Mouse (Mus musculus) heart, embryonic 16.5 days (tissue): ENCODE measurements around the gene Lsm2. TPM values are rescaled to one million over a fixed set of nuclear protein-coding genes. Genes with fewer than 3 reads are reported as not detected.
"Not testable (repeated sequence)": the region's sequence is repeated elsewhere in the genome, so short reads cannot be mapped to it uniquely, and the experiment has no call there.

ENCODE experiments used
- ATAC-seq: fragments of 200-750 bp; cut with Nextera tagmentation; replicated peaks from 2 replicates; pipeline ENCODE4 v1.8.0; 2017; ENCODE audit warnings: moderate number of reproducible peaks; ENCODE audit not compliant: insufficient read depth, low FRiP score; ENCODE audit errors: extremely low read depth
- H3K27ac ChIP-seq: fragments of 300-500 bp; sonication (generic); 2 replicates; pipeline ENCODE4 v1.5.1; 2014; ENCODE audit warnings: mild to moderate bottlenecking, low read length, control low read depth, moderate library complexity
- H3K27me3 ChIP-seq: fragments of 300-500 bp; sonication (generic); 2 replicates; pipeline ENCODE4 v1.6.1; 2014; ENCODE audit warnings: low read length, mixed read lengths; ENCODE audit not compliant: control insufficient read depth, insufficient read depth
- H3K36me3 ChIP-seq: fragments of 300-500 bp; sonication (generic); 2 replicates; pipeline ENCODE4 v1.6.1; 2014; ENCODE audit not compliant: control insufficient read depth, insufficient read depth
- H3K4me1 ChIP-seq: fragments of 300-500 bp; sonication (generic); 2 replicates; pipeline ENCODE4 v1.6.1; 2014; ENCODE audit warnings: low read length, mixed read lengths; ENCODE audit not compliant: control insufficient read depth, insufficient read depth
- H3K4me2 ChIP-seq: fragments of 300-500 bp; sonication (generic); 2 replicates; pipeline ENCODE4 v1.6.1; 2014; ENCODE audit warnings: low read depth, mild to moderate bottlenecking, control low read depth, low read length
- H3K4me3 ChIP-seq: fragments of 300-500 bp; sonication (generic); 2 replicates; pipeline ENCODE4 v1.5.1; 2014; ENCODE audit warnings: mild to moderate bottlenecking, control low read depth, low read length
- H3K9ac ChIP-seq: fragments of 300-500 bp; sonication (generic); 2 replicates; pipeline ENCODE4 v1.6.1; 2014; ENCODE audit warnings: low read length, control low read depth
- H3K9me3 ChIP-seq: fragments of 300-500 bp; sonication (generic); replicated peaks from 2 replicates; pipeline ENCODE4 v1.6.1; 2016; ENCODE audit warnings: low read length; ENCODE audit not compliant: control insufficient read depth
- WGBS: fragments of 180-500 bp; shearing (Covaris S2); extraction: QIAGEN DNeasy Blood & Tissue Kit; methylation state at CpG from one replicate; pipeline ENCODE4 v1.1.7; 2014; 5-methylcytosine and 5-hydroxymethylcytosine counted together
- polyA plus RNA-seq: library from polyadenylated mRNA; unstranded; fragments of >200 nt; fragmentation: Nextera tagmentation; extraction: Ambion mirVana; gene quantifications from 2 replicates; pipeline ENCODE4 v1.2.1, GENCODE M21; 2015

Lsm2 gene
- polyA plus RNA-seq, 1 experiment from 2014 or later, result 132 TPM

- Histone ChIP-seq H3K4me1 (peaks cover 6% of the 10 kb centered on the region), H3K9me3 (no peaks in the 10 kb centered on the region), H3K4me2 (no peak within 1 kb of the TSS), H3K9ac (peak within 1 kb of the TSS; percentile 39; the same call in 1 of the 2 replicates), H3K27ac (0 out of 2 replicates have a peak within 1 kb of the TSS, but pooled peaks have one; percentile 5), H3K4me3 (no peak within 1 kb of the TSS), H3K36me3 (no peaks in the 10 kb centered on the region), H3K27me3 (no peaks in the 10 kb centered on the region)
- ATAC-seq, result no peak; the same call in 1 of the 2 replicates
- WGBS, result 32% methylated on average over 13 of the region's 13 CpGs
Observed at GRCm38 (mm10) chr17:35027277-35028068, 45.8 kb downstream of the Lsm2 start, which contains the start of gene Sapcd1. Gene Sapcd1 (minus strand): TSS chr17:35028016.

- Histone ChIP-seq H3K27me3 (no peaks in the 10 kb centered on the region), H3K9me3 (no peaks in the 10 kb centered on the region), H3K9ac (no peak overlapping the region), H3K27ac (no peak overlapping the region), H3K4me1 (peaks cover 6% of the 10 kb centered on the region), H3K36me3 (no peaks in the 10 kb centered on the region), H3K4me3 (no peak overlapping the region), H3K4me2 (no peak overlapping the region)
- 64% methylated on average over 2 of the region's 2 CpGs for WGBS
- no peak for ATAC-seq
Observed at GRCm38 (mm10) chr17:35028315-35028714, 46.7 kb downstream of the Lsm2 start.

- no peak overlapping the region for H3K4me2 ChIP-seq
- H3K27ac ChIP-seq, result no peak overlapping the region
- H3K9me3 ChIP-seq, result no peaks in the 10 kb centered on the region
- no peaks in the 10 kb centered on the region for H3K36me3 ChIP-seq
- H3K27me3 ChIP-seq, result no peaks in the 10 kb centered on the region
- 38% methylated on average over 19 of the region's 19 CpGs for WGBS
- H3K4me3 ChIP-seq, result no peak overlapping the region
- no peak overlapping the region for H3K9ac ChIP-seq
- ATAC-seq, result no peak
- H3K4me1 ChIP-seq, result peaks cover 6% of the 10 kb centered on the region; the same call in 1 of the 2 replicates
Observed at GRCm38 (mm10) chr17:35029691-35030532, 48.2 kb downstream of the Lsm2 start.

GRCm38 (mm10) chr17:35031272-35031671 lies 49.6 kb downstream of the Lsm2 start:
- H3K36me3 ChIP-seq, result no peaks in the 10 kb centered on the region
- peaks cover 6% of the 10 kb centered on the region; the same call in 1 of the 2 replicates for H3K4me1 ChIP-seq
- H3K9me3 ChIP-seq, result no peaks in the 10 kb centered on the region
- no peak overlapping the region for H3K4me3 ChIP-seq
- H3K9ac ChIP-seq, result no peak overlapping the region
- ATAC-seq, result no peak
- H3K4me2 ChIP-seq, result no peak overlapping the region
- WGBS, result 88% methylated on average over 11 of the region's 11 CpGs
- H3K27me3 ChIP-seq, result no peaks in the 10 kb centered on the region
- no peak overlapping the region for H3K27ac ChIP-seq

- Histone ChIP-seq H3K4me1 (peaks cover 6% of the 10 kb centered on the region; the same call in 1 of the 2 replicates), H3K27me3 (no peaks in the 10 kb centered on the region), H3K9ac (no peak overlapping the region), H3K36me3 (no peaks in the 10 kb centered on the region), H3K27ac (no peak overlapping the region), H3K4me2 (no peak overlapping the region), H3K9me3 (no peaks in the 10 kb centered on the region), H3K4me3 (no peak overlapping the region)
- WGBS, result 74% methylated on average over 7 of the region's 7 CpGs
- ATAC-seq, result no peak
Observed at GRCm38 (mm10) chr17:35031880-35032279, 50.2 kb downstream of the Lsm2 start.

- H3K36me3 ChIP-seq, result no peaks in the 10 kb centered on the region
- H3K27ac ChIP-seq, result no peak overlapping the region
- WGBS, result 65% methylated on average over 8 of the region's 8 CpGs
- peaks cover 3% of the 10 kb centered on the region; the same call in 1 of the 2 replicates for H3K4me1 ChIP-seq
- H3K9me3 ChIP-seq, result no peaks in the 10 kb centered on the region
- H3K4me3 ChIP-seq, result no peak overlapping the region
- no peak overlapping the region for H3K9ac ChIP-seq
- no peak for ATAC-seq
- H3K27me3 ChIP-seq, result no peaks in the 10 kb centered on the region
- no peak overlapping the region for H3K4me2 ChIP-seq
Observed at GRCm38 (mm10) chr17:35032323-35032870, 50.7 kb downstream of the Lsm2 start.

DNA sequence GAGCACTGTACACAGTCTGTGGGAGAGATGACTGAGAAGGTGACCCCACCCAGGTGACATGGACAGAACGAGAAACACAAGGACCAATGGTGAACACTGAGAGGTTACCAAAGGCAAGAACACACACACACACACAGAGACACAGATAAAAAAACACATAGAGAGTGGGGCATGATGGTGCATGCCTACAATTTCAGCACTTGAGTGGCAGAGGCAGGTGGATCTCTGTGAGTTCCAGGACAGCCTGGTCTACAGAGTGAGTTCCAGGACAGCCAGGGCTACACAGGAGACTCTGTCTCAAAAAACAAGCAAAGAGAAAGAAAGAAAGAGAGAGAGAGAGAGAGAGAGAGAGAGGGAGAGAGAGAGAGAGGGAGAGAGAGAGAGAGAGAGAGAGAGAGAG lies 52.0 kb downstream of the Lsm2 start:
- not testable (repeated sequence) for H3K9ac ChIP-seq, ATAC-seq, H3K36me3 ChIP-seq, H3K27me3 ChIP-seq, H3K9me3 ChIP-seq, H3K27ac ChIP-seq, H3K4me3 ChIP-seq, H3K4me1 ChIP-seq, H3K4me2 ChIP-seq
- WGBS, result 74% methylated on average over 1 of the region's 1 CpGs

DNA sequence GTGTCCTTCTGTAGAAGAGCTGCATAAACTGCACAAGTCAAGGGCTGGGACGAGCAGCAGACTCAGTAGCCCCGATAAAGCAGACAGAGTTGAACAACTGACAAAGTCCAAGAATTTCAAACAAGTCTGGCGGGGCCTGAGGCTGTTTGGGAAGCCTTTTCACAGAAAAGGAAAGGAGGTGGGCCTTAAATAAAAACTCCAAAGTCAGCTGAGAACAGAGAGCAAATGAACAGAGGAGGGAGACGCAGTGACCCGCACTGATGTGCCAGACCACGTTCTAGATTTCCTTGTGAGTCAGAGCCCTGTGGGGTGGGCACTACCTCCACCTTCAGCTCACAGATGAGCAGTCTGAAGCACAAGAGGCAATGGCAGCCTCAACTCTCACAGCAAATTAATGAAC lies 53.2 kb downstream of the Lsm2 start:
- no peak overlapping the region for H3K4me3 ChIP-seq
- ATAC-seq, result no peak
- no peaks in the 10 kb centered on the region for H3K9me3 ChIP-seq
- no peaks in the 10 kb centered on the region for H3K27me3 ChIP-seq
- no peak overlapping the region for H3K4me2 ChIP-seq
- WGBS, result 72% methylated on average over 6 of the region's 6 CpGs
- H3K36me3 ChIP-seq, result no peaks in the 10 kb centered on the region
- H3K27ac ChIP-seq, result no peak overlapping the region
- H3K4me1 ChIP-seq, result no peaks in the 10 kb centered on the region
- no peak overlapping the region for H3K9ac ChIP-seq
